ENCODE assay signal across 1 mouse cellular context in genomic region chr7:128359741-128360140, GRCm38 (mm10).
TF ChIP-seq lines count a peak whose summit lies in the region.

No protein-coding gene starts in this region.

TF ChIP-seq in MEL, 35 proteins besides CTCF, POLR2A, EP300 and RAD21 (continued from another document):
- TF ChIP-seq HCFC1 (IDR thresholded peaks at IDR 0.05; ENCODE audit: low read depth, low read length) (no peak), POLR2AphosphoS5 (IDR thresholded peaks at IDR 0.05; ENCODE audit: borderline replicate concordance, low read depth, low read length) (no peak)
